Mouse (Mus musculus) testis, postnatal 10 days (tissue): ENCODE measurements around the gene Olfr373.

ENCODE experiments used
- DNase-seq: peaks from one replicate; pipeline ENCODE4 v3.0.0; 2021; ENCODE audit warnings: low spot score

The Olfr373 gene

DNA sequence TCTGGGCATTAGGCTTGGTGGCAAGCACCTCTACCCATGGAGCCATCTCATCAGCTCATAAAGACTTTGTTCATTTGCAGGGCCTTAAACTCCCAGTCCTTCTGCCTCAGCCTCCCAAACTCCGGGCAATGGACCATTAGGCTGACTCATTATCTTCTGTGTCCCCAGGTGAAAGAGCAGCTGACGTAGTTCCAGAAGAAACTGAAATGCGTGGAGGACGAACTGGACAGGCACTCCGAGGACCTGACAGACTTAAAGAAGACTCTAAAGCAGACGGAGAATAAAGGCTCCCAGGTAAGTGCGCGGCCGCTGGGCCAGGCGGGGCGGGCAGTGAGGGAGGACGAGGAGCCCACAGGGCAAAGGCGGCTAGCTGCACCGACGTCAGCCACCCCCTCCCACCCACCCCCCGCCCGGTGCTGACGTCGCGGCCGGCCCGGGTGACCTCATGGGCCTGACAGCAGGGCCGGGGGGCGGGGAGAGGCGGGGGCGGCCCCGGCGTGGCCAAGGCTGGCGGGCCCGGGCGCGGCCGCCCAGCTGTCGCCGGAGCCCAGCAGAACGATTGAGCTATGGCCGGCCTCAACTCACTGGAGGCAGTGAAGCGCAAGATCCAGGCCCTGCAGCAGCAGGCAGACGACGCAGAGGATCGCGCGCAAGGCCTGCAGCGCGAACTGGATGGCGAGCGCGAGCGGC lies 51.9 kb downstream of the Olfr373 start, which contains the start of gene Tpm4:
Gene Tpm4, plus strand, starts transcription at position 220 of the 690 bp plus-strand sequence.
- peak; percentile 78 for DNase-seq

DNA sequence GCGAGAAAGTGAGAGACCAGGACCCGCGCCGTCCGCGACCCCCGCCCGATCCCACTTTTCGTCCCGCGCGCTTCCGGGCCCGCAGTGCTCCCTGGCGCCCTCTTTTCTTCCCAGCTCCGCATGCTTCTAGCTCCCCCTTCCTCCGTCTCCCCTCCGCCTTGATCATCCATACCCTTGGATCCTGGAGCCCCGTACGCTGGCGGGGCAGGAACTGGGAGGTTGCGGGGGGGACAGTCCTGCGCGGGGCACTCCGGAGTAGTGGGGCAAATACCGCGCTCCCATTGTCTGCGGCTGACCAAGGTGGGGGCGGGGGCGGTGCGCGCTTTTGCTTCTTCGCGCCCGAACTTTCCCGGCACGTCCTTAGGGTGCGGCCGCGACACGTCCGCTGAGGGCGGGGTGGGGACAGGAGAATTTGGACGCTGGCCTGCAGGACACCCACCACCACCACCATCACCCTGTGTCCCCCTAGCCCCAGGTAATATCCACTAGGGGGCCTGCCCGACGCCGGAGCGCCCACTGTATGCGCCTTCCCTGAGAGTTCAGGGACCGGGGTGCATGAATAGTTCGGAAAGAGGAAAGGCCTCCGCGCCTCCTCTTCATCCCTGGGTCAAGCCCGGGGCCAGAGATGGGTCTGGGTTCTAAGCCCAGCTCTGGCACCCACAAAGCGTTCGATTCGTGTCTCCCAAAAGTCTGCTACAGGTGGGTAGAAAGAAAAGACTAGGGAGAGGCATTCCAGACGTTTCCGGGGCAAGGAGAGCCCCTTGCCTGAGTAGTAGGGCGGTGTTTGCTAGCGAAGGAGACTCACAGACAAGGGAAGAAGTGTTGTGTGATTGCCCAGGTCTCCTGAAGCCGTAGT lies 52.7 kb downstream of the Olfr373 start:
- DNase-seq: peak; percentile 67

DNA sequence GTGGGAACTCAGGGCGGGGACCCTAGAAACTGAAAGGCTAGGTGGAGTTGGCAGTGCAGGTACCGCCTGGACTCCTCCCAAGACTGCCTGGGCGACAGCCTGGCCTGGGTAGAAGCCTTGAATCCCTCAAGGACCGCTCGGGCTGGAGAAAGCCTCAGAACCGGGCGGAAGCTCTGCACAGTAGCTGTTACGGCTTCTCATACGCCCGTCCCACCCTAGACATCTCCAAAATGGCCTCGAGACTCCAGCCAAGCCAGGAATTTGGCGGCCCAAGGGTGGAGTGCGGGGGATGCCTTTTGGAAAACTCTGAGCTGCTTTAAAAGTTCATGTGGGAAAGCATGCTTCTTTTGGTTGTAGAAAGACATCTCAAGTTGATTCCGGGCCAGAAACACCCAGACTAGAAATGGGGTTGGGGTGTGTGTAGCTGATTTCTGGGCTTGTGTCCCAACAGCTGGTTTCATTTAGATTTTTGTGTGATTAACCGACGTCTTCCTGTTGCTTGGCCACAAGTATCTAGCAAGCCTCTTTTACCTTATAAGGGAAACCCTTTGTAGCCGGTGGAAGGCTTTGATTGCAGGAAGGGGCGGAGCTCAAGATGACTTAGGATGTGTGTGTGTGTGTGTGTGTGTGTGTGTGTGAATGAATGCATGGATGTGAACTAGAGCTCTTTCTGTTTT lies 53.5 kb downstream of the Olfr373 start:
- DNase-seq: peak; percentile 70

DNA sequence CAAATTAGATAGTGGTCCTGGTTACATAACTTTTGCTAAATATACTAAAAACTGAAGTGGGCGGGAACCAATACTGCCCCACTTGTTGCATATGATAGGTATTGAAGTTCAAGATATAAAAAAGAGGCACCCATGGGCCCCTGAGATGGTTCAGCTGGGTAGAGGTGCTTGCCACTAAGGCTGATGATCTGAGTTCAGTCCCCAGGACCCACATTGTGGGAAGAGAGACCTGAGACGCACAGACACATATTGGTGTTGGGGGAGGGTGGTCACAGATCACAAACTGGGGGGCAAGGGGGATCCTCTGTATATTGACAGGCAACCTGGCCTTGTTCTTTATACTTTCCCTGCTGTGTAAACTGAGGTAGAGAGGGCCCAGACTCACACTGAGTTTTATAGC lies 54.5 kb downstream of the Olfr373 start:
- DNase-seq: no peak

DNA sequence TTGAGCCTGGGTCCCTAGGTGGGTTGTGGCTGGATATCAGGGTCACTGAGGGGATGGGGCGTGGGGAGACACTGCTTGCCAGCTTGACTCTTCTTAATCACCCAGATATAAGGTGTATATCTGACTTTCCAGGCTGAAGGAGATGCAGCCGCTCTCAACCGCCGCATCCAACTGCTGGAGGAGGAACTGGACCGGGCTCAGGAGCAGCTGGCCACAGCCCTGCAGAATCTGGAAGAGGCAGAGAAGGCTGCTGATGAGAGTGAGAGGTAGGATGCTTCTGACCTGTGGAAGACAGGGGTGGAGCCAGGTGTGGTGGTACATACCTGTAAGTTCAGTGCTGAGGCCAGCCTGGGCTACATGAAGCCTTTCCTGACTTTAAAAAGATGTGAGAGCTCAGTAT lies 55.5 kb downstream of the Olfr373 start:
- no peak for DNase-seq

DNA sequence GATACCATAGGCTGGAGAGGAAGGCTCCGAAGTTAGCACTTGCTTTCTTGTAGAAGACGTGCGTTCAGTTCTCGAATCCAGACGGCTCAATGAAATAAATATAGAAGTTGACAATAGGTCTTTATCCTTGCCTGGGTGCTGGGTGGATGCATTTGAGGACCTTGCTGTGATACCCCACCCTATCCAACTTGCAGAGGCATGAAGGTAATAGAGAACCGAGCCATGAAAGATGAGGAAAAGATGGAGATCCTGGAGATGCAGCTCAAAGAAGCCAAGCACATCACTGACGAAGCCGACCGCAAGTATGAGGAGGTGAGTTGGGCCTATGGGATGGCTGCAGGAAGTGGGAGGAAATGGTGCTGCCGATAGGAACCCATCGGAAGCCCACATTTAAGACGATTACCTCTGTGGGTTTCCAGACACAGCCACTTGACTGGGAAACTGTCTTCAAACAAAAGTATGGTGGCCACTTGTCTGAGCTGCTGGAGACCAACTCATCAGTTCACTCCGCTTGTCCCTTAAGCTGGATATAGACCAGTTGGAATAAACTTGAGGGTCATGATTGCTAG lies 60.4 kb downstream of the Olfr373 start:
- DNase-seq: no peak

DNA sequence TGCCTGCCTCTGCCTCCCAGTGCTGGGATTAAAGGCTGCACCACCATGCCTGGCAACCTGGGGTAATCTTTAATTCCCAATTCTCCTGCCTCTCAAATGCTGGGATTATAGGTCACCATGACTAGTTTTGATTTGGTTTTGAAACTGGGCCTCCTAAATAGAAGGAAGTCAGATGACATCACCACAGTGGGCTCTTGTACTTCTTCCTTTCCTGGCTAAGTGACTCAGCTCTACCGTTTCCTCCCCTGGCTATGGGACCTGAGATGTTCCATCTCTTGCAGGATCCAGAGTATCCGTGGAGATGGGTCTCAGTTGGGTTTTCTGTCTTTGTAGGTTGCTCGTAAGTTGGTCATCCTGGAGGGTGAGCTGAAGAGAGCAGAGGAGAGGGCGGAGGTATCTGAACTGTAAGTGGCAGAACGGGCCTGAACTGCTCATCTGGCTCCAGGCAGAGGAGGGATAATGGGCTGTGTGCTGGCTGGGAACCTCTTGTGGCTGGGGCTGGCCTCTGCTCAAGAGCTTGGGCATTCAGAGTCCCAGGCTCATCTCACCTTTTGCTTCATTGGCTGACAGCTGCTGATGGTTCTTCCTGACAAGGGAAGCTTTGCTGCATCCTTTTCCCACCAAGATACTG lies 61.5 kb downstream of the Olfr373 start:
- no peak for DNase-seq

DNA sequence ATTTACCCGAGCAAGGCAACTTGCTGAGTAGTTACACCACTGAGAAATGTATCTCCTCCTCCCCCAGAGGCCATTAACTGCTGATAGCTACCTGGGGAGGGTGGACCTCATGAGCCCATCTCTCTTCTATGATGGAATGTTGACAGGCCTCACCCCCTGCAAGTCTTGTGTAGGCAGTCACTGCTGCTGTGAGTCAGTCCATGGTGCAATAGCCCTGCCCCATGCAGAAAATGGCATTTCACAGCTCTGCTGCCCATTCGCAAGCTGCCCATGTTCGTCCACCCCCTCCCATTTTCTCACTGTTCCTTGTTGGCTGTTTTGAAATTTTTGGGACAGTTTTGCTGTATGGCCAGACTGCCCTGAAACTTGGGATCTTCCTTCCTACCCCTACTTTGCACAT lies 62.5 kb downstream of the Olfr373 start:
- DNase-seq: no peak

DNA sequence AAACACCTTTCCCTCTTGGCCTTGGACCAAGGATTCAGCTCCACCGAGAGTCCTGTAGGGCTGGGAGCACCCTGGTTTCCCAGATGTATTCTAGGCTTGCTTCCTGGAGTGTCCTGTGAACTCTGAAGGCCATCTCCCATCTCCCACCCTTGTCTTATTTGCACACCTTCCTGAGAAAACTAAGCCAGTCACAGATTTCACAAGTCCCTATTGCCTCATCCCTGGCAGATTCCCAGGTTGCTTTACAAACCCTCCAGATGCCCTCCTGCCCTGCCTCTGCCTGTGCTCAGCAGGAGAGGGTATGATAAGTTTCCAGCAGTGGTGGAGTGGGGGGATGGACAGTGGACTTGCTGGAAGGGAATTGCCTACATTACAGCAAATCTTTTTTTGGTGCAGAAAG lies 63.1 kb downstream of the Olfr373 start:
- DNase-seq: no peak

DNA sequence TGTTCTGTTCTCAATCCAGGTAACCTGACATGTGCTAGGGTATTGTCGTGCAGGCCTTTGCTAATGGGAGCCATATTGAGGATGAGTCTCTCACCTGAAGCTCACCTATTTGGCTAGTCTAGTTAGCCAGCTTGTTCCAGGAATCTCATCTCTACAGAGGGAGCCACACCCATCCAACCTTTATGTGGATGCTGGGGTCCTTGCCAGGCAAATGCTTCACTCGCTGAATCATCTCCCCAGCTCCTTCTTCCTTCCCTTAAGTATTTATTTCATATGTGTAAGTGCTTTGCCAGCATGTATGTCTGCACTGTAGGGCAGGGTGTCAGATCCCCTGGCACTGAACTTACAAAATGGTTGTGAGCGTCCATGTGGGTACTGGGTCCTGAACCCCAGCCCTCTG lies 63.6 kb downstream of the Olfr373 start:
- no peak for DNase-seq

DNA sequence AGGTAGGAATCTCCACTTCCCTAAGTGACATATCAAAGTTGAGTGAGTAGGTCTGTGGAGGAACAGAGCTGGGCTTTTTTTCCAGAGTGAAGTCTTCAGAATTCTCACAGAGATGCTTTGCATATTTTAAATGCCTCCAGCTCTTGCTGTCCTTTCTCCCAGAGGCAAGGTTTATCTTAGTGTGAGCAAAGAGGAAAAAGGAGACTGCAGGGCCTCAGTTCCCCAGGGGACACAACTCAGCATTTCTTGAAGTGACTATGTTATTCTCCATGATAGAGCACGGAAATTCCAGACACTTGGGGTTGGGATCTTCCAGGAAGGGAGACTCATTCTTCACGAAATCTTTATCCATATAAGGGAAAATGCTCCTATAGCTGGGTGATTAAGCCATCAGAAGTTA lies 64.3 kb downstream of the Olfr373 start:
- no peak for DNase-seq

DNA sequence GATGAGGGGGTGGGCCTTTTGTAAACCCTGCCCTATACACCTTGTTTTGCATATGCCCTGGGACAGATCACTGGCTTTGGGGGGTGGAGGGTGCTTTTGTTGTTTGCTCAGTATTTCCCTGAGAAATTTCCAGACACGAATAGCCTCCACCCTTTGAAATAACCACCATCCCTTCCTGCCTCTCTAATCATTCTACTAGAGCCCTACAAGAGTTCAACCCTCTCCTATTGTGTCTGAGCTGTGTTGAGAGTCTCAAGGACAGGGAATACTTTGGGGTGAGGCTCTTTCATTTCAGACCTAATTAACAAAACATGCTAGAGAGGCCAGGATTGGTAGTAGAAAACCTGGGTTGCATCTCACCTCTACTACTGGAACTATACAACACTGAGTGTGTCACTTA lies 66.1 kb downstream of the Olfr373 start:
- DNase-seq: no peak

DNA sequence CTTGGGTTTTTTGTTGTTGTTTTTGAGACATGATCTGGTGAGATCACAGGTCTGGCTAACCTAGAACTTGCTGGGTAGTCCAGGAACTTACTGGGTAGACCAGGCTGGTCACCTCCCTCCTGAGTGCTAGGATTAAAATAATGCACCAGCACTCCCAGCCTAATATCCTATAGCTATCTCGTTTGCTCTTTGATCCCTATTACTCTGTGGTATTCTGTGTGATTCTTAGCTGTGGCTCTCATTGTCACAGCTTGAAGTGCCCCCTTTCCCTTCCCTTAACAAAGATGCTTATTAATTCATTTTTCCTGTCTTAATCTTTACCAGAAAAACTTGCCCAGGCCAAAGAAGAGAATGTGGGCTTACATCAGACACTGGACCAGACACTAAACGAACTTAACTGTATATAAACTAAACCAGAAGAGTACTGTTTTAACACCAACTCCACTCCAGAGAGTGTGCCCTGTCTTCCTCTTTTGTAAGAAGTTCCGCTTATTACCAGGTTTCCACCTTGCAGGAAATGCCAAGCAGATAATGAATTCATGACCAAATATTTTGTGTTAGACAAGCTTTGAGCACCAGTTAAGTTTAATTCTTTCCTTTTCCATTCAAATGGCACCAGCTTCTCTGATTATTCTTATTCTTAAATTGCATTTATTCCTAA lies 68.6 kb downstream of the Olfr373 start:
- no peak for DNase-seq
